21 mouse cellular contexts compared by ENCODE assay signal in genomic region chr19:55781087-55781486, GRCm38 (mm10).
"Had no signal": no experiment of that assay in that cellular context is flagged by ENCODE, and none has a peak within 500 bp of the region (broad histone marks: within the 10 kb centered on the region; RNA-seq: fewer than 3 reads in every experiment).

No protein-coding gene starts in this region.

- H3K27me3 ChIP-seq: intestine, embryonic 15.5 days; limb, embryonic 12.5 days; limb, embryonic 15.5 days; midbrain, embryonic 15.5 days; neural tube, embryonic 12.5 days; neural tube, embryonic 15.5 days; stomach, embryonic 15.5 days had no signal

- H3K9ac ChIP-seq: intestine, embryonic 15.5 days; limb, embryonic 12.5 days; limb, embryonic 15.5 days; liver, embryonic 13.5 days; lung, embryonic 14.5 days; midbrain, embryonic 15.5 days; neural tube, embryonic 12.5 days; neural tube, embryonic 15.5 days; stomach, embryonic 15.5 days had no signal

- H3K4me2 ChIP-seq: intestine, embryonic 15.5 days; limb, embryonic 12.5 days; limb, embryonic 15.5 days; liver, embryonic 13.5 days; lung, embryonic 14.5 days; midbrain, embryonic 11.5 days; midbrain, embryonic 15.5 days; neural tube, embryonic 12.5 days; neural tube, embryonic 15.5 days; stomach, embryonic 15.5 days had no signal

- H3K27ac ChIP-seq: intestine, embryonic 15.5 days; limb, embryonic 12.5 days; limb, embryonic 15.5 days; liver, embryonic 13.5 days; macrophage; midbrain, embryonic 15.5 days; neural tube, embryonic 12.5 days; neural tube, embryonic 15.5 days; stomach, embryonic 15.5 days had no signal

- H3K4me3 ChIP-seq: intestine, embryonic 15.5 days; limb, embryonic 12.5 days; limb, embryonic 15.5 days; liver, embryonic 13.5 days; megakaryocyte, embryonic 14.5 days; midbrain, embryonic 15.5 days; neural tube, embryonic 12.5 days; neural tube, embryonic 15.5 days; stomach, embryonic 15.5 days had no signal

- H3K36me3 ChIP-seq: intestine, embryonic 15.5 days; midbrain, embryonic 15.5 days; neural tube, embryonic 12.5 days; neural tube, embryonic 15.5 days had no signal

- H3K4me1 ChIP-seq: megakaryocyte, embryonic 14.5 days had no signal

- DNase-seq: kidney, adult 11 months; kidney, postnatal 10 days; kidney, postnatal 4 days; left cerebral cortex, postnatal 4 days; liver, embryonic 13.5 days; lung, embryonic 14.5 days; right cerebral cortex, adult 18-20 months; right cerebral cortex, postnatal 25 days; spleen, adult 18-20 months; thymus, postnatal 36 days had no signal

- H3K9me3 ChIP-seq: intestine, embryonic 15.5 days; limb, embryonic 12.5 days; limb, embryonic 15.5 days; liver, embryonic 13.5 days; megakaryocyte, embryonic 14.5 days; midbrain, embryonic 15.5 days; neural tube, embryonic 12.5 days; neural tube, embryonic 15.5 days; stomach, embryonic 15.5 days had no signal

- ATAC-seq: intestine, embryonic 15.5 days; lung, postnatal 0 days; midbrain, embryonic 15.5 days had no signal
